Mouse (Mus musculus) heart, embryonic 12.5 days (tissue): ENCODE measurements around the gene Med29. TPM values are rescaled to one million over a fixed set of nuclear protein-coding genes. Genes with fewer than 3 reads are reported as not detected.
A peak's percentile ranks its signal among the peaks of the same experiment; 100 is the strongest.

ENCODE experiments used
- ATAC-seq: fragments of 200-750 bp; cut with Nextera tagmentation; 2 replicates; pipeline ENCODE4 v1.8.0; 2017; ENCODE audit warnings: moderate TSS enrichment, moderate library complexity; ENCODE audit not compliant: insufficient number of reproducible peaks, low FRiP score
- H3K27ac ChIP-seq: fragments of 300-500 bp; sonication (generic); 2 replicates; pipeline ENCODE4 v1.5.1; 2016; ENCODE audit warnings: mild to moderate bottlenecking, moderate library complexity; ENCODE audit not compliant: poor library complexity, severe bottlenecking
- H3K27me3 ChIP-seq: fragments of 300-500 bp; sonication (generic); replicated peaks from 2 replicates; pipeline ENCODE4 v1.6.1; 2016; ENCODE audit warnings: mild to moderate bottlenecking, moderate library complexity
- H3K36me3 ChIP-seq: fragments of 300-500 bp; sonication (generic); 2 replicates; pipeline ENCODE4 v1.6.1; 2016; ENCODE audit warnings: mild to moderate bottlenecking, moderate library complexity
- H3K4me1 ChIP-seq: fragments of 300-500 bp; sonication (generic); replicated peaks from 2 replicates; pipeline ENCODE4 v1.6.1; 2016; ENCODE audit warnings: mild to moderate bottlenecking
- H3K4me2 ChIP-seq: fragments of 300-500 bp; sonication (generic); 2 replicates; pipeline ENCODE4 v1.6.1; 2016; ENCODE audit warnings: mild to moderate bottlenecking, moderate library complexity
- H3K4me3 ChIP-seq: fragments of 300-500 bp; sonication (generic); 2 replicates; pipeline ENCODE4 v1.5.1; 2016; ENCODE audit warnings: mild to moderate bottlenecking
- H3K9ac ChIP-seq: fragments of 300-500 bp; sonication (generic); 2 replicates; pipeline ENCODE4 v1.6.1; 2016; ENCODE audit warnings: mild to moderate bottlenecking, moderate library complexity
- H3K9me3 ChIP-seq: fragments of 300-500 bp; sonication (generic); replicated peaks from 2 replicates; pipeline ENCODE4 v1.6.1; 2016; ENCODE audit warnings: mild to moderate bottlenecking, moderate library complexity
- WGBS: fragments of 180-500 bp; shearing (Covaris S2); methylation state at CpG from one replicate; pipeline ENCODE4 v1.1.7; 2016; 5-methylcytosine and 5-hydroxymethylcytosine counted together
- polyA plus RNA-seq: library from polyadenylated mRNA; unstranded; fragments of >200 nt; fragmentation: Nextera tagmentation; extraction: Ambion mirVana; gene quantifications from 2 replicates; pipeline ENCODE4 v1.2.1, GENCODE M21; 2016

The Med29 gene
- polyA plus RNA-seq, 1 experiment from 2014 or later, result 46.5 TPM

DNA sequence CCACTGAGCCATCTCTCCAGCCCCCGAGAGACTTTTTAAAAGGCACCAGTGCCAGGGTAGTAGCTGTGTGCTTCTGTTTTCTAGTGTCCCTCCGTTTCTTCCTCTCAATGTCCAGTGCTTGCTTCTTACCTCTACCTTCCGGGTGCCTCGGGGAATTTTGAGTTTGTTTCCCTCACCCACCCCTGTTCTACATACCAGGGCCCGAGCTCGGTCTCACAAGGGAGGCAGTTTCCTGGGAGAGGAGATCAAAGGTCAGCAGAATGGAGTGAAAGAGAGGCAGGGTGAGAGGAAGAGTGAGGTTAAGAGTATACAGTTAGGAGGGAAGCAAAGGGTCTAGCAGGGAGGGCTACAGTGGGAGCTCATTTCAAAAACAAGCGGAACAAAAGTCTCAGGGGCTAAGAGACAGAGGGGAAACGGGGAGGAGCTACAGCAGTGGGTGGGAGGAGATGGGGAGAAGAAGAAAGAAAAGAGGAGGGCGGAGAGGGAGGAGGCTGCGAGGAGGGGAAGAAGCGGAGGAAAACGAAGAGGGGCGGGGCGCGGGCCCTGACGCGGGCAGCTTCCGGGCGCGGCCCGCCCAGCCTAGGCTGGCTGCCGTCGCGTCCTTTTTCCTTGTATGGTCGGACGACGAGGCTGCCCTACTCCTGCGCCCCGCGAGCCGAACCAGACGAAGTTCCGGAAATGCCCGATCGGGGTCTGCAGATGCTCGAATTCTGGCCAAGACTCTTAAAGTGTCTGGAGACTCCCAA is 17.2 kb downstream of the Med29 start:
- 1% methylated on average over 35 of the region's 36 CpGs for WGBS
- no peaks in the 10 kb centered on the region for H3K9me3 ChIP-seq
- peaks cover 49% of the 10 kb centered on the region for H3K4me1 ChIP-seq
- H3K4me3 ChIP-seq, result peak overlapping the region; percentile 48
- H3K27me3 ChIP-seq, result no peaks in the 10 kb centered on the region
- peak overlapping the region; percentile 100 for H3K27ac ChIP-seq
- ATAC-seq, result peak; percentile 66
- H3K4me2 ChIP-seq, result peak overlapping the region; percentile 81
- H3K36me3 ChIP-seq, result peaks cover 6% of the 10 kb centered on the region
- peak overlapping the region; percentile 87 for H3K9ac ChIP-seq

DNA sequence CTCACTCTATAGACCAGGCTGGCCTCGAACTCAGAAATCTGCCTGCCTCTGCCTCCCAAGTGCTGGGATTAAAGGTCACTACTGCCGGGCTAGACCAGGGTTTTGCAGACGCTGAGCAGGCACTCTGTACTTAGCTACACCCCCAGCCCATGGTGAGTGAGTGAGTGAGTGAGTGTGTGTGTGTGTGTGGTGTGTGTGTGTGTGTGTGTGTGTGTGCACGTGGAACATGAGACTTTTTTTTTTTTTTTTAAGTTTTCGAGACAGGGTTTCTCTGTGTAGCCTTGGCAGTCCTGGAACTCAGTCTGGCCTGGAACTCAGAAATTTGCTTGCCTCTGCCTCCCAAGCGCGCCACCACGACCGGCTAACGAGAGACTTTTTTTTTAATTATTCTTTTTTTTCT is 17.9 kb downstream of the Med29 start:
- Histone ChIP-seq H3K27ac (peak overlapping the region; percentile 100), H3K4me2 (peak overlapping the region; percentile 81), H3K27me3 (no peaks in the 10 kb centered on the region), H3K4me3 (peak overlapping the region; percentile 48; the same call in 1 of the 2 replicates), H3K9ac (0 out of 2 replicates have a peak overlapping the region, but pooled peaks have one; percentile 87), H3K36me3 (peaks cover 13% of the 10 kb centered on the region), H3K9me3 (no peaks in the 10 kb centered on the region), H3K4me1 (peaks cover 53% of the 10 kb centered on the region)
- ATAC-seq, result no peak
- 77% methylated on average over 10 of the region's 10 CpGs for WGBS

DNA sequence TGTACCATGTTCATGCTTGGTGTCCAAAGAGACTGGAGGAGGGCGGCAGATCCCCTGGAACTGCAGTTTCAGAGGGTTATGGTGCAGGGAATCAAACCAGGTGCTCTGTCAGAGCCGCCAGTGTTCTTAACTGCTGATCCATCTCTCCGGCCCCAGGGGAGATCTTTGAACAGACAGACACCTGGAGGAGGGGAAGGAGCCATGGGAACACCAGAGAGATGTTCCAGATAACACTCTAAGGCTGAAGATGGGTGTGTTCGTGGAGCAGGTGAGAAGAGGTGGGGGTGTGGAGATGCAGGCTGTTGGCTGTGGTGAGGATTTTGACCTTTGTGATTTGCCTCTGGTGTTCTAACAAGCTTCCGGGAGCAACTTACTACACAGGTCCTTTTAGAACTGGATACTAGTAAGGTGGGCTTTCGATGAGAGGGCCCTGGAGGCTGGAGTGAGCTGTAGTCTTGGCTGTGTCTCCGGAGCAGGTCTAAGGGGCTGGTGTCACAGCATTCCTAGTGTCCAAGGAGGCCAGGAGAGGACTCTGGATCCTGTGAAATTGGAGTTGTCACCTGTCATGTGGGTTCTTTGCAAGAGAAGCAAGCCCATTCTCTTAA is 18.5 kb downstream of the Med29 start:
- WGBS, result 83% methylated on average over 7 of the region's 7 CpGs
- Histone ChIP-seq H3K27ac (no peak overlapping the region; the same call in 1 of the 2 replicates), H3K4me1 (peaks cover 55% of the 10 kb centered on the region), H3K9me3 (no peaks in the 10 kb centered on the region), H3K27me3 (no peaks in the 10 kb centered on the region), H3K4me2 (no peak overlapping the region), H3K9ac (no peak overlapping the region), H3K4me3 (no peak overlapping the region), H3K36me3 (peaks cover 20% of the 10 kb centered on the region)
- no peak for ATAC-seq

DNA sequence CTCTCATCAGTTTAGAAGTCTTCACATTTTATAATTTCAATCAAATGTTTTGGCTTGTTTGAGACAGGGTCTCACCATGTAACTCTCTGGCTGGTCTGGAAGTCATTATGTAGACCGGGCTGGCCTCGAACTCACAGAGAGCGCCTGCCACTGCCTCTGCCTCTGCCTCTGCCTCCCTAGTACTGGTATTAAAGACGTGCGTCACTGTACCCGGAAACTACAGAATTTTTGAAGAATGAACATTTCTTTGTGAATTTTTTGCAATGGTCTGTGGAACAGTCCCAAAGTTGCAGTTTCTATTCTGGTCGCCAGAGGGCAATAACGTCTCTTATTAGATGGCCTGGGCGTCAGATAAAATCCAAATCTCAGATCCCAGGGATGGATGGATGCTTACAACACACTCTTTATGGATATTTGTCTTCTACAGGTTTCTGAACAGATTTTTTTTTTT is 19.4 kb downstream of the Med29 start:
- Histone ChIP-seq H3K9ac (peak overlapping the region; percentile 66), H3K4me2 (peak overlapping the region; percentile 62), H3K27me3 (no peaks in the 10 kb centered on the region), H3K4me3 (peak overlapping the region; percentile 81), H3K9me3 (no peaks in the 10 kb centered on the region), H3K36me3 (peaks cover 28% of the 10 kb centered on the region), H3K27ac (peak overlapping the region; percentile 91), H3K4me1 (peaks cover 57% of the 10 kb centered on the region)
- WGBS, result under 1% methylated on average over 9 of the region's 9 CpGs
- no peak for ATAC-seq

DNA sequence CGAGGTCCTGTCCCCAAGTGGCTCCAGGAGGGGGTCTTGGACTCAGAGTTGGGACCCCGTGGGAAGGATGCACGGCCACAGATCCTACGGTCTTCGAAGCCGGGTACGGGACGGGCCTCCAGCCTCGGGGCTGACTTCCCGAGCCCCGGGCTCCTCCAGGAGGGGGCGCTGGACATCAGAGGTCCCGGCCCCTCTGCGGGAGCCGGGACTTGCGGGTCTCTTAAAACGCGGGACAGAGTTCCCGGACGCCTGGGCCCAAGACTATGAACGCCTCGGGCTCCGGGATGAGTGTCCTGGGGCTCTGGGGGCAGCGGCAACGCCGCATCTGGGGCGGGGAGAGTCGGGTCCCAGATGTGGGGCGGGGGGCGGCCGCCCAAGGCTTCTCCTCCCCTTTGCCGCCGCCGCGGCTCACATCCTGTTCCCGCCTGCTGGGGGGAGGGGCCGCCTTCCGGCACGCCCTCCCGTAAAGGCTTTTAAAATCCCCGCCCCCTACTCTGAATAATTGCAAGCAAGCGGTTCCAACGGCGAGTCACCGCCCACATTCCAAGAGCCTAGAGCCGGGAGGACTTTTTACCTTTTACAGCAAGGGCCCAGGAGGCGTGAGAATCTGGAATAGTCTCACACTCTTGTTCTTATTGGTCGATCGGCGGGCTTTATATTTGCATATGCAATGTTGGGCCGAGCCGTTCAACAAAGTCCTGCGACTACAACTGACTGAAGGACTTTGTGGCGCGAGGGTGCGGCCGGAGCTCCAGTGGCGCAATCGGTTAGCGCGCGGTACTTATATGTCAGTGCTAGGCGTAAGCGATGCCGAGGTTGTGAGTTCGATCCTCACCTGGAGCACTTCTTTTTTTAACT is 20.0 kb downstream of the Med29 start, which contains the start of gene Plekhg2:
Gene Plekhg2, minus strand, starts transcription at position 349 of the 858 bp plus-strand sequence.
- Histone ChIP-seq H3K36me3 (peaks cover 32% of the 10 kb centered on the region), H3K9me3 (no peaks in the 10 kb centered on the region), H3K4me2 (peak within 1 kb of the TSS; percentile 93), H3K27ac (peak within 1 kb of the TSS; percentile 91), H3K9ac (peak within 1 kb of the TSS; percentile 97), H3K4me1 (peaks cover 50% of the 10 kb centered on the region), H3K4me3 (peak within 1 kb of the TSS; percentile 81), H3K27me3 (no peaks in the 10 kb centered on the region)
- peak; percentile 86 for ATAC-seq
- under 1% methylated on average over 62 of the region's 66 CpGs for WGBS

DNA sequence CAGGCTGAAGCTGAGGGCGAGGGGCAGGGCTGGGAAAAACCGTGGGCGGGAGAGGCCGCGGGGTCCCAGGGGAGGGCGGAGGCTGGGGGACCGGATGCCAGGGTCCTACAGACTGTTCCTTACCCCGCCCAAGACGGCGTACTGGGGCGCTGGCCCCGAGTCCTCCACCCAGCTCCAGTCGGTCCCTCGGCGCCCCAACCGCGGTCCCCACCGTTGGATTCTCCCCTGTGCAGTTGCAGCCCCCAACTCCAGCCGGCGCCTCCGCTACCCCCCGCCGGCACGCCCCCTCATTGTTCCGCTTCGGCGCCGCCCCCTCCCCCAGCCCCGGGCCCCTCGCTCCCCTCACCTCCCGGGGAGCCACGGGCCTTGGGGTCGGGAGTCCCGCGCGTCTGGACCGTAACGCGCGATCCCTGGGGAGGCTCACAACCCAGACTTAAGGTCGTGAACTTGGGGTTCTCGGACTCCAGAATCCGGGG is 21.0 kb downstream of the Med29 start:
- Histone ChIP-seq H3K27ac (peak overlapping the region; percentile 91), H3K9ac (peak overlapping the region; percentile 97), H3K4me1 (peaks cover 42% of the 10 kb centered on the region), H3K4me3 (peak overlapping the region; percentile 81), H3K4me2 (peak overlapping the region; percentile 93), H3K27me3 (no peaks in the 10 kb centered on the region), H3K9me3 (no peaks in the 10 kb centered on the region), H3K36me3 (peaks cover 38% of the 10 kb centered on the region)
- peak; percentile 7; the same call in 1 of the 2 replicates for ATAC-seq
- WGBS, result under 1% methylated on average over 38 of the region's 43 CpGs

DNA sequence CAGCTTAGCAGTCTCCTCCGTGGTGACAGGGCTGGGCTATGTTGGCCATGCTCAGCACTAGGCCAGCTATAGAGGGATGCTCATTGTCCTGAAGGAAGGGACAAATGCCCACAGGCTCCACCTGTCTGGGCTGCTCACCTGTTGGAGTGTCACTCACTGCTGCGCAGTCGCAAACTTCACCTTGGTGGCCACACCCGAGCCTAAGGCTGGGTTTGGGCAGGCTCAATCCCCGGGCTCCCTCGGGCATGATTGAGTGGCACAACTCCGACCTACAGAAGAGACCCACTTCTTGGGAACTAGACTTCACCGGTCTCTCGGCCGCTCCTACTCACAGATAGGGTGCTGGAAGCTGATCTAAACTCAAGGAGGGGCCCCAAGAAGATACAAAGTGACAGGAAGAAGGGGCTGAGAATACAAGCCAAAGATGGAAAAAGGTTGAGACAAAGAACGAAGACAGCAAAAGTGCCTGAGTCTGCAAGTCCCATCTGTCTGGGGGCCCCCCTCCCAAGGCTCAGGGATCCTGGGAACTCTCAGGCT is 21.5 kb downstream of the Med29 start:
- no peaks in the 10 kb centered on the region for H3K9me3 ChIP-seq
- ATAC-seq, result no peak
- peaks cover 43% of the 10 kb centered on the region for H3K36me3 ChIP-seq
- peaks cover 37% of the 10 kb centered on the region for H3K4me1 ChIP-seq
- H3K9ac ChIP-seq, result peak overlapping the region; percentile 97
- peak overlapping the region; percentile 93 for H3K4me2 ChIP-seq
- H3K27ac ChIP-seq, result peak overlapping the region; percentile 91
- 6% methylated on average over 11 of the region's 11 CpGs for WGBS
- no peaks in the 10 kb centered on the region for H3K27me3 ChIP-seq
- peak overlapping the region; percentile 81 for H3K4me3 ChIP-seq

DNA sequence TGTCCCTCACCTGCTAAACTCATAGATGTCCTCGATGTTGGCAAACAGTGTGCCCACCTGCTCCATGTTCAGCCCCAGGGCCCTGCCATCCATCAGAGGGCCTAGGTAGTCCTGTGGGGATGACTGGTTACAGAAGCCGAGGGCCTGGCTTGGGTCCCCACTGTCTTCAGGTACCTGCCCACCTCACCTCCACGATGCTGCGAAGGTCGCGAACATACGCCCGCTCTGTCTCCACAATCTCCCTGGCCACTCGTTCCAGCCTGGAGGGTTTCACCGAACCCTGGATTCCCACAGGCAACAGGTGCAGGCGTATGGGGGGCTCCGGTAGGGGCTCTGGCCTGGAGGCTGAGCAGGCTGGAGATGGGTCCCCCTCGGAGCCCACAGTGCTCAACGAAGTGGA is 22.5 kb downstream of the Med29 start:
- WGBS, result 88% methylated on average over 14 of the region's 14 CpGs
- H3K9ac ChIP-seq, result peak overlapping the region; percentile 97
- H3K4me2 ChIP-seq, result peak overlapping the region; percentile 93
- ATAC-seq, result no peak
- H3K36me3 ChIP-seq, result peaks cover 53% of the 10 kb centered on the region
- H3K9me3 ChIP-seq, result no peaks in the 10 kb centered on the region
- peaks cover 33% of the 10 kb centered on the region for H3K4me1 ChIP-seq
- H3K27me3 ChIP-seq, result no peaks in the 10 kb centered on the region
- no peak overlapping the region for H3K27ac ChIP-seq
- peak overlapping the region; percentile 81 for H3K4me3 ChIP-seq

DNA sequence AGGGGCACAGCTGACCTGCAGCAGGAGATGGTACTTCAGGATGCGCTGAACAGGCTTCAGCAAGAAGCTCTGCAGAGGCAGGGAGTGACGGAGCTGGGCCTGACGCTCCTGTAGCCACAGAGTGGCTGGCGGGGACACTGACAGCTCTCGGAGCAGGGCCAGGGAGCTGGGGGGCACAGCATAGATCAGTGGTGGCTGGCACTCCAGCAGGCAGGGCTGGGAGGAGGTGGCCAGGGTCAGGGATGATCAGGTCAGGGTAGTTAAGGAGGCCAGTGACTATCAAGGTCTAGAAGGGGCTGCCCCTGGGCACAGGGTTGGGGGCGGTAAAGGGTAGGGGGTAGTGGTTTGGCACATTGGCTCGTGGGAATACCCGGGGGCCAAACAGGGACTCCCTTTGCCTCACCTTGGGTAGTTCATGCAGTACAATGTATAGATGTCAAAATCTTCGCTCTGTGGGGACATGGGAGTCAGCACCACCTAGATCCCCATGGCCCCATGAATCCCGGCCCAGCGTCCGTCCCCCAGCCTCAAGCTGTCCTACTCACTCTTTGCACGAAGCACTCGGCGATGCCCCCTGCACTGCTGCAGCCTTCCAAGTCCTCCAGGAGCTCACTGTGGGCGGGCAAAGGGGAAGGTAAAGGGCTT is 24.1 kb downstream of the Med29 start:
- no peak overlapping the region for H3K4me2 ChIP-seq
- H3K4me1 ChIP-seq, result peaks cover 25% of the 10 kb centered on the region
- H3K27ac ChIP-seq, result no peak overlapping the region
- H3K4me3 ChIP-seq, result no peak overlapping the region
- H3K9me3 ChIP-seq, result no peaks in the 10 kb centered on the region
- WGBS, result 87% methylated on average over 16 of the region's 16 CpGs
- no peak overlapping the region; the same call in 1 of the 2 replicates for H3K9ac ChIP-seq
- no peaks in the 10 kb centered on the region for H3K27me3 ChIP-seq
- peaks cover 70% of the 10 kb centered on the region for H3K36me3 ChIP-seq
- no peak for ATAC-seq

DNA sequence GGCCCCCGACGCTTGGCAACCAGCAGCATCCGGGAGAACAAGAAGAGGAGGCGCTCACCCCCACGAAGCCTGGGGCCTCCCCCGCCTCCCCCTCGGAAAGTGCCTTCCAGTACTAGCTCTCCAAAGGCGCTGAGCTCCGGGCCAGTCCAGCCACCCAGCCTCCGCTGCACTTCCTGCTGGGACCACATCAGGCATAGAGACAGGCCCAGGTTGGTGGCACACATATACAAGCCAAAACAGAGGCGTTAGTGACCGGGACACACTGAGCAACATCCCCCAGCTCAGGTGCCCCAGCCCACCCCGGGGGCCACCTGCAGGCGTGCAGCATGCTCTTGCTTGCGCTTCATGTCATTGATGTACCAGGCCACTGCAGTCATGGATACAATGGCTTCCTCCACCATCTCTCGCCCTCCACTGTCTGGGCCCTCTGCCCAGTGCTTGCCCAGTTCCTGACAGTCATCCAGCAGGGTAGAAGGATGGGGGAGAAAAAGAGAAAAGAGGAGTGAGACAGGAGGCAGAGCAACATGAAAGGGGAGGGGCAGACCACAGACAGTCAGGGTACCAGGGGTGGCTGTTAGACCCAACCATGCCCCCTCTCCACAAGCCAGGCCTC is 24.7 kb downstream of the Med29 start:
- H3K9ac ChIP-seq, result no peak overlapping the region
- H3K4me3 ChIP-seq, result no peak overlapping the region
- H3K27ac ChIP-seq, result no peak overlapping the region
- no peaks in the 10 kb centered on the region for H3K27me3 ChIP-seq
- WGBS, result 90% methylated on average over 16 of the region's 16 CpGs
- no peak for ATAC-seq
- peaks cover 27% of the 10 kb centered on the region for H3K4me1 ChIP-seq
- no peak overlapping the region for H3K4me2 ChIP-seq
- no peaks in the 10 kb centered on the region for H3K9me3 ChIP-seq
- H3K36me3 ChIP-seq, result peaks cover 74% of the 10 kb centered on the region
